Mouse (Mus musculus): Measurements from ENCODE around the gene Psmg4. TPM values are rescaled to one million over a fixed set of nuclear protein-coding genes. Genes with fewer than 3 reads are reported as not detected.

Gene Psmg4
- total RNA-seq, 2 experiments from 2014 or later = 19.4 to 20.6 TPM

- no peak for TF ChIP-seq CTCF (IDR thresholded peaks at IDR 0.05)
- intact Hi-C loops (cut with DNase I) = loop anchor here (2.0 kb wide), 2 partner anchors 15 to 53 kb away; no protein-coding TSS in a partner anchor
- DNase-seq (ENCODE audit: extremely low spot score in 1 of 2, low spot score in 2 of 2) = no peak
- peak overlapping the region; percentile 53 for H3K4me3 ChIP-seq
- peak overlapping the region; percentile 81 for H3K27ac ChIP-seq
Measured at GRCm38 (mm10) chr13:34149463-34150176, 13.1 kb upstream of the Psmg4 start.

DNA sequence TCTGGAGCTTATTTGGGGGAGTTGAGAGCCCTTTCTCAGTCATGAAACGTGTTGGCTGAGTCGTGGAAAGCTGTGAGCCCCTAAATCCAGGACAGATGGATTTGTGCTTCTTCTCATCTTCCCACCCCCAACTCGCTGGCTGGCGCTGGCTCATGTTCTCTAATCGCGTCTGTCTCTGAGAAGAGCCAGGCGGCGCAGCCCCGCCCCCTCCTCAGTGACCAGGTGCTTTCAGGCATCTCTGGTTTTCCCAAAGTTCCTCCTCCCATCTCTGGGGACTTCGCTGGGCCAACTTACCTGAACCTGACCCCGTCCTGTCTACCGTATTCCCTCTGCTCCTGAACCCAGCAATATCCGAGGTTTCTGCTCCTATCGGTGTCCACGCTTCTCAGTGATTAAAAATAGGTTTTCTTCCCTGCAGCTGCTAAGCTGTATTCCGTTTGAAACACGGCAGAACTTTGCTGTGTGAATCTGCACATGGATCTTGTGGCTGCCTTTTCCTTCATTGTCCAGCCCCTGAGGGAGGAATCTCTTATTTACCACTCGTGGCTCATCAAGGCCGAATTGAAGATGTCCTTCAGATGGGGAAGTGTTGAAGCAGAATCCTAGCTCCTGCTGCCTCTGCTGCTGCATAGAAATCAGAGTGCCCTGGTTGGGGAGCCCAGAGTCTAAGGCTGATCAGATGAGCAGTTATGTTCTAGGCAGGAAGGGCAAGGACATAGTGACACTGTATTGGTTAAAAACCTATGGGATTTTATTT, 12.3 kb upstream of the Psmg4 start:
- DNase-seq (ENCODE audit: extremely low spot score in 1 of 2, low spot score in 2 of 2) = peak; percentile 54 to 56
- H3K4me3 ChIP-seq = peak overlapping the region; percentile 18; the same call in 1 of the 2 replicates
- intact Hi-C loops (cut with DNase I) = no loop called here
- TF ChIP-seq CTCF (IDR thresholded peaks at IDR 0.05) = no peak
- peak overlapping the region; percentile 81 for H3K27ac ChIP-seq

DNA sequence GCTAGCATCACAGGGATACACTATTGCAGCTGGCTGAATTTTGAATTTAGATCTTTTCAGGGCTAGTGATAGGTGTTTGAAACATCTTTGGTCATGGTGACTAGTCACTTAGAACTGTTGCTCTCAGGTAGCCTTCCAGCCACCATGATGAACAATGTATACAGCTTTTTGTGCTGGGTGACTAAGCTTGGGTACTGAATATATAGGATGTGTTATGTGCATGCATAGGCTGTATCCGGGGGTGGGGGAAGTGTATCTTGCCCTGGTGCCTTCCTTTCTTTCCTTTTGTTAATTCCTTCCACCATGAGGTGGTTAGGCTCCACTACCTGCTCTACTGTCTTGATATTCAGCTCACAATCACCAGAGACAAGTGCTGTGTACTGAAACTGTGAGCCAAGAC, 11.3 kb upstream of the Psmg4 start:
- DNase-seq (ENCODE audit: extremely low spot score in 1 of 2, low spot score in 2 of 2) = peak in 1 of 2 experiments; percentile 6
- TF ChIP-seq CTCF (IDR thresholded peaks at IDR 0.05) = no peak
- H3K4me3 ChIP-seq = no peak overlapping the region
- intact Hi-C loops (cut with DNase I) = no loop called here
- no peak overlapping the region for H3K27ac ChIP-seq

DNA sequence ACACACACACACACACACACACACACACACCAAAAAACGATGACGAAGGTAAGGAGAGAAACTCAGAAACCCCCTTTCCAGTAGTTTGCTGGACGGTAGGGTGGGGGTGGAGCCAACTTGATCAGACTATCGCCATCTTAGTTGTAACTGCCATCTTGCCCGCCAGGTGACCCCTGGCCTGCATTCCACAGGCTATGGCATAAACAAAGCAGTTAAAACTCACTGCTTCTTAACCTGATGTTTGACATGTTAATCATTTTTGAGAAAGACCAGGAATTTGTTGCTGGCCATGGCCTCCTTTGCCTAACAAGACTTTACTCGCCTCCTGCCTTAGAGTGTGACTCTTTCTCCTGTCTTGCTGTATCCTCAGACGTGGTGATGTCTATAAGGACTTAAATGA, 10.1 kb upstream of the Psmg4 start:
- no peak for TF ChIP-seq CTCF (IDR thresholded peaks at IDR 0.05)
- no peak overlapping the region for H3K27ac ChIP-seq
- intact Hi-C loops (cut with DNase I) = no loop called here
- no peak overlapping the region for H3K4me3 ChIP-seq
- no peak for DNase-seq (ENCODE audit: extremely low spot score in 1 of 2, low spot score in 2 of 2)

DNA sequence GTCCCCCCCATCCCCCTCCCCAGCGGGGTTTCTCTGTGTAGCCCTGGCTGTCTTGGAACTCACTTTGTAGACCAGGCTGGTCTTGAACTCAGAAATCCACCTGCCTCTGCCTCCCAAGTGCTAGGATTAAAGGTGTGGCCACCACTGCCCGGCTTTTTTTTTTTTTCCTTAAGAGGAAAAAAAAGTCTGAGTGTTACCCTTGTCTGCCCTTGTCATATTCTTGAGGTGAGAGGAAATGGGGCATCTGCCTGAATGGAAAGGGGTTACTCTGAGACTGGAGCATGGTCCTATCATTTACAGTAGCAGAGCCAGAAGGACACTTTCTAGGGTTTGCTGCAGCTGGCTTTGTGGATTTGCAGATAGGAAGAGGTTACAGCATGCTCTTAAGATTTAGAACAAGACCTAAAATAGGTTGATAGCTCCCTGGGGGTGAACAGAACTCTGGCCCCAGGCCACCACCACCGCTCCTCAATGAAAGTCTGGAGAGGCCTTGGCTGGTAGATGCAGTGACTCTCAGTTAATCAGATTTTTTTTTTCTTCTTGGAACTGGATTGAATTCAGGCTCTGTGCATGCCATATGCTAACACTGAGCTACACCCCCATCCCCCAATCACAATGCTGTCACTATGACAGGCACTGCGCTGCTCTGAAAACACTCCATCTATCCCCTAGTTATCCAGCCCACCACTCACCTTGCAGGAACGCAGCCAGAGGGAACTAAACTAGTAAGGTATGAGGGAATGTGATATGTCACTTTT, 9.3 kb upstream of the Psmg4 start:
- H3K27ac ChIP-seq = no peak overlapping the region
- no peak for TF ChIP-seq CTCF (IDR thresholded peaks at IDR 0.05)

DNA sequence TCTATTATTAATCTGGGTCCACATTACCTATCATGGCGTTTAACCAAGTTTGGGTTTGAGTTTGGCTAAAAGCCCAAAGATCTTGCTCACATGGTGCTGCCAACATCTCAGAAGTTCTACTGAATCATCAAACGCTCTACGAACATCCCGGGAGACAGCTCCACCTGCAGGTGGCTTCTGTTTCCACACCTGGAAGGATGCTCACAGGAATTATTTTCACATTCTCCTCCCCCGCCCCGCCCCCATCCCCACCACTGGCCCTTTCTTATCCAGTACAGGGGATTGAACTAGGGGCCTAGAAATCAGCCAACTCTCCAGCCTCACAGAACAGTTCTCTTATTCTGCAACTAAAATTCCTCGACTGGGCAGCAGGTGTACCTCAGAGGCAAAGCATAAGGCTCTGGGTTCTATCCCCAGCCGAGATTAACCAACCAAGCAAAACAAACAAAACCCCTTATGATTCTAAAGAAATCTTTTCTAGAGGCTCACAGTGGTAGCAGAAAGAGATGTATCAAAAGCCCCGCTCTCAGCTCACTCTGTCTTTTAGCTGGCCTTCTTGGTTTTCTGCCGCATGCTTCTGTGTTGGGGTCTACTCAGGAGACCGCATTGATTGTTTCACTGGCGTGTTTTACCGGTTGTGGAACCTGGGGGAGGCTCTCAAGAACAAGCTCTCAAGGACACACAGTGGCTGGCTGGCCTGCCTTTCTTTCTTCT, 8.4 kb upstream of the Psmg4 start:
- intact Hi-C loops (cut with DNase I) = loop anchor here (2.0 kb wide), 1 partner anchor 76 kb away; the partner anchor contains the start of gene Tubb2a
- TF ChIP-seq CTCF (IDR thresholded peaks at IDR 0.05) = peak; percentile 79
- peak overlapping the region; percentile 28 for H3K4me3 ChIP-seq
- peak overlapping the region; percentile 4; the same call in 1 of the 2 replicates for H3K27ac ChIP-seq
- DNase-seq (ENCODE audit: extremely low spot score in 1 of 2, low spot score in 2 of 2) = peak; percentile 76 to 80

More for the DNA sequence above, 9.3 kb upstream of the Psmg4 start:
- intact Hi-C loops (cut with DNase I) = loop anchor here (2.0 kb wide), 1 partner anchor 75 kb away; the partner anchor contains the start of gene Tubb2a
- DNase-seq (ENCODE audit: extremely low spot score in 1 of 2, low spot score in 2 of 2) = no peak
- no peak overlapping the region for H3K4me3 ChIP-seq

- peak; percentile 66 for TF ChIP-seq CTCF (IDR thresholded peaks at IDR 0.05)
- Histone ChIP-seq H3K27ac (no peak overlapping the region; the same call in 1 of the 2 replicates), H3K4me3 (peak overlapping the region; percentile 28)
- peak; percentile 67 to 70 for DNase-seq (ENCODE audit: extremely low spot score in 1 of 2, low spot score in 2 of 2)
- intact Hi-C loops (cut with DNase I) = loop anchor here (1.0 to 5.0 kb wide), 3 partner anchors 76 to 198 kb away; partner anchors contain the start of gene Tubb2a
Measured at GRCm38 (mm10) chr13:34154931-34155272, 7.9 kb upstream of the Psmg4 start.

- no peak overlapping the region for H3K27ac ChIP-seq
- no peak overlapping the region for H3K4me3 ChIP-seq
- no peak for DNase-seq (ENCODE audit: extremely low spot score in 1 of 2, low spot score in 2 of 2)
- intact Hi-C loops (cut with DNase I) = loop anchor here (5.0 kb wide), 1 partner anchor 199 kb away; no protein-coding TSS in a partner anchor
- no peak for TF ChIP-seq CTCF (IDR thresholded peaks at IDR 0.05)
Measured at GRCm38 (mm10) chr13:34156133-34156839, 6.5 kb upstream of the Psmg4 start.

- Histone ChIP-seq H3K27ac (no peak overlapping the region), H3K4me3 (no peak overlapping the region)
- DNase-seq (ENCODE audit: extremely low spot score in 1 of 2, low spot score in 2 of 2) = no peak
- TF ChIP-seq CTCF (IDR thresholded peaks at IDR 0.05) = no peak
- intact Hi-C loops (cut with DNase I) = loop anchor here (5.0 kb wide), 1 partner anchor 200 kb away; no protein-coding TSS in a partner anchor
Measured at GRCm38 (mm10) chr13:34156840-34157185, 6.0 kb upstream of the Psmg4 start.

DNA sequence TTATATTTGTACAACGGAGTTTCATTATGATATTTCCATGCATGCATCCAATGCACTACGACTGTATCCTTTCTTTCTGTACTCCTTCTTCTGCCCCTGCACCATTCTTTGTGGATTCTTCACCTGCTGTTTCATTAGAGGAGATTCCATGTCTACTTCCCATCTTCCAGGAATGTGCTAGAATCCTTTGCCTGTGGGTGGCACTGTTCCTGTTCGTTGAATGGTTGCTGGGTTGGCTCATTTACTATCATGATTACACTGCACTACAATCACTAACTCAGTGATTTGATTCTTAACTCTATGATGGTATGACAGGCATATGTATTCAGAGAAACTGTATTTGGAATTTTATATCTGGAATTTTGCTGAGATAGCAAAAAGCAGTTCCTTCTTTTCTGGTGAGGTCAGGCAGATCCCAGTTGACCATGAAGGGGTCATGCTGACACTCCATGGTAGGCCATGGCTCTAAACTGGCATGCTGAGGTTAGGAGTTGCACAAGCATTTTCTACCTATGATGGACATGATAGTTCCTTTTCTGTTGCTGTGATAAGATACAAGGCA, 5.1 kb upstream of the Psmg4 start:
- DNase-seq (ENCODE audit: extremely low spot score in 1 of 2, low spot score in 2 of 2) = no peak
- H3K4me3 ChIP-seq = no peak overlapping the region
- intact Hi-C loops (cut with DNase I) = loop anchor here (5.0 kb wide), 1 partner anchor 200 kb away; no protein-coding TSS in a partner anchor
- H3K27ac ChIP-seq = no peak overlapping the region
- TF ChIP-seq CTCF (IDR thresholded peaks at IDR 0.05) = peak; percentile 16

Measured in left cerebral cortex, adult 2 months (tissue).